Mouse (Mus musculus) layer of hippocampus, adult 11-12 months (tissue): ENCODE data around the gene Ccdc27.

Experiments used
- DNase-seq: peaks from one replicate; pipeline ENCODE4 v3.0.0; 2022; ENCODE audit warnings: low spot score

Gene Ccdc27

GRCm38 (mm10) chr4:154042577-154042976 is at the start of gene Ccdc27:
Gene Ccdc27, minus strand, starts transcription at chr4:154042677.
- no peak for DNase-seq

GRCm38 (mm10) chr4:154091356-154091755 is 48.9 kb upstream of the Ccdc27 start:
- no peak for DNase-seq

GRCm38 (mm10) chr4:154089205-154089604 is 46.7 kb upstream of the Ccdc27 start:
- no peak for DNase-seq

- DNase-seq: no peak
Measured at GRCm38 (mm10) chr4:154086436-154086835, 44.0 kb upstream of the Ccdc27 start.

- DNase-seq: peak; percentile 32
Measured at GRCm38 (mm10) chr4:154085856-154086255, 43.4 kb upstream of the Ccdc27 start.

- no peak for DNase-seq
Measured at GRCm38 (mm10) chr4:154081974-154082373, 39.5 kb upstream of the Ccdc27 start.

GRCm38 (mm10) chr4:154081021-154081420 is 38.5 kb upstream of the Ccdc27 start:
- DNase-seq: no peak

- DNase-seq: no peak
Measured at GRCm38 (mm10) chr4:154080211-154080610, 37.7 kb upstream of the Ccdc27 start.

GRCm38 (mm10) chr4:154071941-154072340 is 29.5 kb upstream of the Ccdc27 start:
- no peak for DNase-seq

GRCm38 (mm10) chr4:154071521-154071920 is 29.0 kb upstream of the Ccdc27 start:
- DNase-seq: no peak

GRCm38 (mm10) chr4:154070896-154071295 is 28.4 kb upstream of the Ccdc27 start:
- DNase-seq: no peak

- peak; percentile 40 for DNase-seq
Measured at GRCm38 (mm10) chr4:154064827-154065773, 22.6 kb upstream of the Ccdc27 start.

GRCm38 (mm10) chr4:154057696-154058095 is 15.2 kb upstream of the Ccdc27 start:
- DNase-seq: no peak

GRCm38 (mm10) chr4:154056661-154057060 is 14.2 kb upstream of the Ccdc27 start:
- DNase-seq: no peak

GRCm38 (mm10) chr4:154056046-154056445 is 13.6 kb upstream of the Ccdc27 start:
- DNase-seq: no peak

GRCm38 (mm10) chr4:154055482-154055881 is 13.0 kb upstream of the Ccdc27 start:
- no peak for DNase-seq

- no peak for DNase-seq
Measured at GRCm38 (mm10) chr4:154053065-154053464, 10.6 kb upstream of the Ccdc27 start.

GRCm38 (mm10) chr4:154051401-154051800 is 8.9 kb upstream of the Ccdc27 start:
- DNase-seq: no peak

- no peak for DNase-seq
Measured at GRCm38 (mm10) chr4:154045837-154046236, 3.4 kb upstream of the Ccdc27 start.

GRCm38 (mm10) chr4:154037123-154037522 is 5.4 kb downstream of the Ccdc27 start:
- no peak for DNase-seq

GRCm38 (mm10) chr4:154028646-154029045 is 13.8 kb downstream of the Ccdc27 start:
- DNase-seq: no peak

GRCm38 (mm10) chr4:154028066-154028465 is 14.4 kb downstream of the Ccdc27 start:
- no peak for DNase-seq

- no peak for DNase-seq
Measured at GRCm38 (mm10) chr4:154026441-154026761, 16.1 kb downstream of the Ccdc27 start.
